Mouse (Mus musculus) heart, embryonic 11.5 days (tissue): ENCODE data around the gene Pirt. TPM values are rescaled to one million over a fixed set of nuclear protein-coding genes. Genes with fewer than 3 reads are reported as not detected.
A peak's percentile ranks its signal among the peaks of the same experiment; 100 is the strongest.

ENCODE experiments used
- ATAC-seq: fragments of 200-750 bp; cut with Nextera tagmentation; replicated peaks from 2 replicates; pipeline ENCODE4 v1.8.0; 2017; ENCODE audit warnings: moderate library complexity; ENCODE audit not compliant: insufficient number of reproducible peaks, low FRiP score, low TSS enrichment
- H3K27ac ChIP-seq: fragments of 300-500 bp; sonication (generic); 2 replicates; pipeline ENCODE4 v1.5.1; 2014; ENCODE audit warnings: mild to moderate bottlenecking, low read depth, low read length
- H3K27me3 ChIP-seq: fragments of 300-500 bp; sonication (generic); 2 replicates; pipeline ENCODE4 v1.6.1; 2014; ENCODE audit warnings: mild to moderate bottlenecking, low read length, mixed read lengths; ENCODE audit not compliant: control insufficient read depth, insufficient read depth
- H3K36me3 ChIP-seq: fragments of 300-500 bp; sonication (generic); 2 replicates; pipeline ENCODE4 v1.6.1; 2014; ENCODE audit warnings: mild to moderate bottlenecking, low read length, moderate library complexity, mixed read lengths; ENCODE audit not compliant: control insufficient read depth, insufficient read depth
- H3K4me1 ChIP-seq: fragments of 300-500 bp; sonication (generic); 2 replicates; pipeline ENCODE4 v1.6.1; 2014; ENCODE audit warnings: low read length; ENCODE audit not compliant: control insufficient read depth, insufficient read depth
- H3K4me2 ChIP-seq: fragments of 300-500 bp; sonication (generic); 2 replicates; pipeline ENCODE4 v1.6.1; 2014; ENCODE audit warnings: mild to moderate bottlenecking, moderate library complexity
- H3K4me3 ChIP-seq: fragments of 300-500 bp; sonication (generic); 2 replicates; pipeline ENCODE4 v1.5.1; 2014; ENCODE audit warnings: low read depth, low read length
- H3K9ac ChIP-seq: fragments of 300-500 bp; sonication (generic); 2 replicates; pipeline ENCODE4 v1.6.1; 2014; ENCODE audit warnings: mild to moderate bottlenecking, low read depth, low read length, moderate library complexity
- H3K9me3 ChIP-seq: fragments of 300-500 bp; sonication (generic); replicated peaks from 2 replicates; pipeline ENCODE4 v1.6.1; 2016; ENCODE audit warnings: low read length; ENCODE audit not compliant: control insufficient read depth
- WGBS: fragments of 180-500 bp; shearing (Covaris S2); extraction: QIAGEN DNeasy Blood & Tissue Kit; methylation state at CpG from one replicate; pipeline ENCODE4 v1.1.7; 2014; ENCODE audit not compliant: insufficient replicate concordance; 5-methylcytosine and 5-hydroxymethylcytosine counted together
- polyA plus RNA-seq: library from polyadenylated mRNA; unstranded; fragments of >200 nt; fragmentation: Nextera tagmentation; extraction: Ambion mirVana; gene quantifications from 2 replicates; pipeline ENCODE4 v1.2.1, GENCODE M21; 2014

Pirt gene
- polyA plus RNA-seq, 1 experiment from 2014 or later: 10.0 TPM

DNA sequence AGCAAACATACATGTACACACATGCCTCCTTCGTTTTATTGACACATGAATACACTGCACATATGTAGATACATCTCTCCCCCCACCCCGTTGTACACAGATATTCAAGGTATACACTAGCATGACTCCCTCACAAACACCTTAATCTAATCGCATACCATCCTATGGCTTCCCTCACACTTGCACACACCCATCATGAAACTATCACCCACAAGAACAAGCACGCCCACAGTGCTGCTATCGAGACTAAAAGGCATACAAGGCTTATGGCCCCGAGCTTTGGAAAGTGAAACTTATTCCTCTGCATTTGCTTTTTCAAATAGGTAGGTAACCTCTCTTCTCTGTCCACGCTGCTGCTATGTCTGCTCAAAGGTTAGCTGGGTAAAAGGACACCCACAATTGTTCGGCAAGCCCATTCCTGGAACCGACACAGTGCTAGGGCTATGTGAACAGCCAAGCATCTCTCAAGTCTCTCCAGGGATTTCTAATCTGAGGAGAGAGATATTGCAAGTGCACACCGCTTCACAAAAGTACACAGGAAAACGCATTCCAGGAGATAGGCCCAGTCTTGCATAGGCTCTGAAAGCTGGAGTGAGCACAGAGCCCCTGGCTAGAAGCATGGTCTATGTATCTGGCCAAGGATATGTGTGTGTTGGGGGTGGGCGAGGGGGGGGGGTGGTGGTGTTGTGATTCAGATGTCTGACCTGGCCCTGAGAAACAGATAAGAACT lies 49.8 kb downstream of the Pirt start:
- H3K9me3 ChIP-seq: no peaks in the 10 kb centered on the region
- H3K4me2 ChIP-seq: peak overlapping the region; percentile 12; the same call in 1 of the 2 replicates
- 0 out of 2 replicates have a peak, but pooled peaks have one; percentile 36 for ATAC-seq

DNA sequence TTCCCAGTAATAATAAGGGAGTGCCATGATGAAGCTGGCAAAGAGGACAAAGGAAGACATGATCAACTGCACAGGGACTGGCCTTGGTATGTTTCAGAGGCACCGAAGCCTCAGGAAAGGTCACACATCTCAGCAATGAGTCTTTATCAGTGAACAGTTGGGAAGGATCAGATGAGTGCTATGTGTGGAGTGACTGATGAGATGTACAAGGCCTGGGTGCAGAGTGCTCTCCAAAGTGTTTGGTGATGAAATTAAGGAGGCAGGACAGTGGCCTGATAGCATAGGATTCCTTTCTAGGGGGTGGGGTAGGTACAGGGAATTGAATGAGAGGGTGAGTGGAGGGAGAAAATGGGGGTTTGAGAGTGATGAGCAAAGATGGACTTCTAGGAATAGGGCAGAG lies 51.7 kb downstream of the Pirt start:
- 25% methylated on average over 1 of the region's 1 CpGs for WGBS
- Histone ChIP-seq H3K36me3 (no peaks in the 10 kb centered on the region), H3K9me3 (no peaks in the 10 kb centered on the region), H3K4me3 (no peak overlapping the region), H3K4me1 (peaks cover 18% of the 10 kb centered on the region), H3K9ac (no peak overlapping the region), H3K27me3 (peaks cover 5% of the 10 kb centered on the region; the same call in 1 of the 2 replicates), H3K27ac (peak overlapping the region; percentile 22; the same call in 1 of the 2 replicates), H3K4me2 (no peak overlapping the region)
- ATAC-seq: 0 out of 2 replicates have a peak, but pooled peaks have one; percentile 60

More for the DNA sequence above, 49.8 kb downstream of the Pirt start:
- H3K9ac ChIP-seq: no peak overlapping the region
- WGBS: 47% methylated on average over 12 of the region's 12 CpGs
- no peaks in the 10 kb centered on the region for H3K36me3 ChIP-seq
- peaks cover 6% of the 10 kb centered on the region; the same call in 1 of the 2 replicates for H3K27me3 ChIP-seq
- H3K27ac ChIP-seq: 0 out of 2 replicates have a peak overlapping the region, but pooled peaks have one; percentile 15
- peaks cover 18% of the 10 kb centered on the region for H3K4me1 ChIP-seq
- no peak overlapping the region for H3K4me3 ChIP-seq

DNA sequence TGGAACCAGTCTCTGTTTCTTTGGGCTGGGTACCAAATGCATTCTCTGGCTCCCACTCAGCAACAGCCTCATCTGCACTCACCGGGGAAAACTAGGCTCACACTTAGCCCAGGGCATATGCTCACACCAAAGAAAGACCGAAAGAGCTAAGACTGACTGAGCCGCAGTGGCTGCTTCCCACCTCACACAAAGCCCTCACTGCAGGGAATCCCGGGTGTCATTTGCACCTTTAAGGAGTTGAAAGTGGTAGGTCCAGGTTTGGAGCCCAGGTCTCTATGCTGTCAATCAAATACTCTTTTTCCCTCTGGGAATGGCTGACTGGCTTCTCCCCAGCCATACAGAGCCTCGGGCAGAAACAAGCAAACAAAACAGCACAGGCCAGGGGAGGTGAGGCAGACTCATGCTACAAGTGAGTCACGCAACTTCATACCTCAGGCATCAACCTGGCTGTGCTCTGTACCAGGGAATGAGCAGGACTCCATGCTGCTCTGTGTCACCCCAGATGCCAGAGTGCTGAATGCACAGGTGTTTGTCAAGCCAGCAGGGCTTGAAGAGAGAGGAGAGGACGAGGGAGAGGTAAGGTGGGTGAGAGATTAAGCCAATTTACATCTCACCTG lies 54.8 kb downstream of the Pirt start:
- no peak for ATAC-seq
- Histone ChIP-seq H3K27me3 (peaks cover 20% of the 10 kb centered on the region), H3K27ac (no peak overlapping the region), H3K36me3 (no peaks in the 10 kb centered on the region), H3K9me3 (no peaks in the 10 kb centered on the region), H3K4me3 (no peak overlapping the region), H3K9ac (no peak overlapping the region), H3K4me1 (peaks cover 15% of the 10 kb centered on the region), H3K4me2 (no peak overlapping the region)
- WGBS: 19% methylated on average over 7 of the region's 7 CpGs

DNA sequence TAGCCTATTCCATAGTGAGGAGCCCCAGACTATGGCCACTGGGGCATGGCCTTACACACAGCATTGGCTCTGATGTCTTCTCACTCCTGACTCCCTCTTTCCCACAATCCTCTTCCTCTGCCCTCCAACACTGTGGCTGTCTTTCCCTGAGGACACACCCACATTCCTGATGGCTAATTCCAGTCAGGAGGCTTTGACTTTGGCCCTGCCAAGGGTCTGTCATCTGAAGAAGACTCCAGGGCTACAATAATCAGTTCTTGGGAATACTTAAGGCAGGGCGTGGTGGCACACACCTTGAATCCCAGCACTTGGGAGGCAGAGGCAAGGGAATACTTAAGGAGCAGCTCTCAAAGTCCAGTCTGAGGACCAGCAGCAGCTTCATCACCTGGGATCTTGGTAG lies 56.8 kb downstream of the Pirt start:
- no peaks in the 10 kb centered on the region for H3K36me3 ChIP-seq
- H3K4me3 ChIP-seq: no peak overlapping the region
- H3K27ac ChIP-seq: no peak overlapping the region
- H3K27me3 ChIP-seq: peaks cover 20% of the 10 kb centered on the region
- no peaks in the 10 kb centered on the region for H3K9me3 ChIP-seq
- ATAC-seq: no peak
- 77% methylated on average over 1 of the region's 1 CpGs for WGBS
- H3K4me2 ChIP-seq: no peak overlapping the region
- H3K4me1 ChIP-seq: no peaks in the 10 kb centered on the region
- no peak overlapping the region for H3K9ac ChIP-seq

DNA sequence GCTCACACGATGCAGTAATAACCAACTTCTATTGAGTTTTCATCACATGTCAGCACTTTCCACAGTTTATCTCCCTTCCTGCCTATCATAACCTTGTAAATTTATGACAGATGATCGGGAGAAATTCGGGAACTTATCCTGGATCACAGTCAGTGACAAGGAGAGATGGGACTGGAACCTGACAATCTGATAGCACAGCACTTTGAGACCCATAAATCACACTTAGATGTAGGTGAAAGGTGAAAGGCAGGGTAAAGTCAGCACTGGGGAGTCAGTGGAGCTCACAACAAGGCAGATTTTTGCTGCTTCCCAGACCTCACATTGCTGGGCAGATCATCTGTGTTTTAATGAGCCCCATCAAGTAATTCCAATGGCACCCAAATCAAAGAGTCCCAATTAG lies 61.7 kb downstream of the Pirt start:
- Histone ChIP-seq H3K9ac (no peak overlapping the region), H3K4me3 (no peak overlapping the region), H3K9me3 (no peaks in the 10 kb centered on the region; the same call in 1 of the 2 replicates), H3K36me3 (no peaks in the 10 kb centered on the region), H3K4me1 (no peaks in the 10 kb centered on the region), H3K27ac (no peak overlapping the region), H3K27me3 (peaks cover 14% of the 10 kb centered on the region; the same call in 1 of the 2 replicates), H3K4me2 (no peak overlapping the region)
- WGBS: 69% methylated on average over 3 of the region's 3 CpGs
- no peak for ATAC-seq

DNA sequence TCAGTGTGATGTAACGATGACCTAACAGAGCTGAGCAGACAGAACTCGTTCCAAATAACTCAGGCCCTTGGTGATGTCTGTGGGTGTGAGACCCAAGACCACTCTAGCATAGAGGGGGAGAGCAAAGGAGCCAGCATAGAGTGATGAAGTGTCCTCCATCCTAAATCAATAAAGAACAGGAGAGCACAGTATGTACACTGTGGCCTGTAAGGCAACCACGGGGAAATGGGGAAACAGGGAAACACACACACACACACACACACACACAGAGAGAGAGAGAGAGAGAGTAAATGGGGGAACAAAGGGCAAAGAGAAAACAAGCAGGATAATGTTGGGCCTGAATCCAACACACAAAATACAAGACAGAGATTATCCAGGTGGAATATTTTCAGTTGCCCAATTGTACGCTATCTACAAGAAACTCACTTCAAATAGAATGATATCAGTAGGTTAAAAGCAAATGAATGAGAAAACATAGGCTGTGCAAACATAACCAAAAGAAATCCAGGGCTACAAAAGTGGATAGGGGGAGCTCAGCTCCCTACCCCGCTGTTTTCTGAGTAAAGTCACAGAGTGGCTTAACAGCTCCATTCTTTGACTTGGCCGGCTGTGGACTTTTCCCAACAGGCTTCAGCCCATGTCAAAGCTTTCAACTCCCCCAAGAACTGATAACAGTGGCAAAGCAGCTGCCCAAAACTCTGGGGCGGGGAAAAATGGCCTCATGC lies 64.0 kb downstream of the Pirt start:
- H3K4me3 ChIP-seq: no peak overlapping the region
- no peak overlapping the region for H3K9ac ChIP-seq
- H3K9me3 ChIP-seq: no peaks in the 10 kb centered on the region; the same call in 1 of the 2 replicates
- H3K27ac ChIP-seq: no peak overlapping the region
- no peak overlapping the region for H3K4me2 ChIP-seq
- no peak for ATAC-seq
- H3K27me3 ChIP-seq: peaks cover 4% of the 10 kb centered on the region; the same call in 1 of the 2 replicates
- no peaks in the 10 kb centered on the region for H3K4me1 ChIP-seq
- no peaks in the 10 kb centered on the region for H3K36me3 ChIP-seq
- WGBS: 78% methylated on average over 7 of the region's 7 CpGs

Other genes starting within 250 kb of the Pirt start
- gene Tmem238l, start 44.7 kb downstream of the Pirt start, polyA plus RNA-seq: 0.16 TPM in 1 of 2 replicates, not detected in the other
- gene Tmem220, start 113.2 kb downstream of the Pirt start, polyA plus RNA-seq: 0.87 and 2.1 TPM in 2 replicates
- gene Adprm, start 140.6 kb downstream of the Pirt start, polyA plus RNA-seq: 18.9 and 21.2 TPM in 2 replicates
- gene Sco1, start 140.7 kb downstream of the Pirt start, polyA plus RNA-seq: 24.2 and 24.9 TPM in 2 replicates
- gene Myh3, start 166.3 kb downstream of the Pirt start, polyA plus RNA-seq: 0.44 and 0.56 TPM in 2 replicates